Mouse (Mus musculus) liver, embryonic 12.5 days (tissue): ENCODE measurements around the gene Ffar3. TPM values are rescaled to one million over a fixed set of nuclear protein-coding genes. Genes with fewer than 3 reads are reported as not detected.

Source experiments
- ATAC-seq: fragments of 200-750 bp; cut with Nextera tagmentation; 2 replicates; pipeline ENCODE4 v1.8.0; 2017; ENCODE audit warnings: moderate number of reproducible peaks, mild to moderate bottlenecking, moderate library complexity
- H3K27ac ChIP-seq: fragments of 300-500 bp; sonication (generic); 2 replicates; pipeline ENCODE4 v1.5.1; 2016; ENCODE audit warnings: mild to moderate bottlenecking
- H3K27me3 ChIP-seq: fragments of 300-500 bp; sonication (generic); replicated peaks from 2 replicates; pipeline ENCODE4 v1.6.1; 2016; ENCODE audit warnings: mild to moderate bottlenecking, moderate library complexity
- H3K36me3 ChIP-seq: fragments of 300-500 bp; sonication (generic); 2 replicates; pipeline ENCODE4 v1.6.1; 2016; ENCODE audit warnings: mild to moderate bottlenecking, moderate library complexity
- H3K4me1 ChIP-seq: fragments of 300-500 bp; sonication (generic); 2 replicates; pipeline ENCODE4 v1.6.1; 2016
- H3K4me2 ChIP-seq: fragments of 300-500 bp; sonication (generic); 2 replicates; pipeline ENCODE4 v1.6.1; 2016; ENCODE audit warnings: mild to moderate bottlenecking, moderate library complexity
- H3K4me3 ChIP-seq: fragments of 300-500 bp; sonication (generic); 2 replicates; pipeline ENCODE4 v1.5.1; 2016; ENCODE audit warnings: mild to moderate bottlenecking, moderate library complexity
- H3K9ac ChIP-seq: fragments of 300-500 bp; sonication (generic); 2 replicates; pipeline ENCODE4 v1.6.1; 2016; ENCODE audit warnings: mild to moderate bottlenecking, moderate library complexity
- H3K9me3 ChIP-seq: fragments of 300-500 bp; sonication (generic); replicated peaks from 2 replicates; pipeline ENCODE4 v1.6.1; 2016; ENCODE audit warnings: mild to moderate bottlenecking, moderate library complexity
- WGBS: fragments of 180-500 bp; shearing (Covaris S2); methylation state at CpG from one replicate; pipeline ENCODE4 v1.1.7; 2016; ENCODE audit not compliant: insufficient replicate concordance; 5-methylcytosine and 5-hydroxymethylcytosine counted together
- polyA plus RNA-seq: library from polyadenylated mRNA; unstranded; fragments of >200 nt; fragmentation: Nextera tagmentation; extraction: Ambion mirVana; gene quantifications from 2 replicates; pipeline ENCODE4 v1.2.1, GENCODE M21; 2016

The Ffar3 gene
- polyA plus RNA-seq, 1 experiment from 2014 or later: not detected

DNA sequence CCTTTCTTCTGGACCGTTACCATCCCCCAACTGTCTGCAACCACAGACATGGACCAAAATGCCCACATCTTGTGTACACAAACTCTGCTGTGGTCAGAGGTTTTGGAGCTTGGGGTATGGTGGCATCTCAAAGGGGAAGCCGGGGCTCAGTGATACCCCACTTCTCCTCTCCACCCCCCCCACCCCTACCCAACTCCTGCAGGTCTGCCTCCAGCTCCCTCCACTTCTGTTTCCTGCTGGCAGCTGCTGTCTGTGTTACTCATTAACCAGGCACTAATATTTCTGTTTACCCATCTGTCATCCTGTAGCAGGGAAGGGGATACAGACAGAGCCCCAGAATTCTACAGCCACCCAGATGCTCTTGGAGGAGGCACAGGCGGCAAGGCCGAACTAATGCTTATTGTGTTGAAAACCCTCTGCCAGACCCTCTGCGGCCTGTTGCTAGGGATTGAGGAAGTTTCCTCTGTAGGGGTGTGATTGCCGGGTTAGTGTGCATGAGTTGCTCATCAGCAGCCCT is 43.6 kb downstream of the Ffar3 start:
- no peak overlapping the region for H3K4me2 ChIP-seq
- no peak overlapping the region for H3K9ac ChIP-seq
- no peaks in the 10 kb centered on the region for H3K27me3 ChIP-seq
- peak; percentile 64 for ATAC-seq
- 24% methylated on average over 6 of the region's 6 CpGs for WGBS
- peak overlapping the region; percentile 69 for H3K27ac ChIP-seq
- no peaks in the 10 kb centered on the region for H3K36me3 ChIP-seq
- peaks cover 17% of the 10 kb centered on the region for H3K4me1 ChIP-seq
- no peak overlapping the region for H3K4me3 ChIP-seq
- no peaks in the 10 kb centered on the region for H3K9me3 ChIP-seq

DNA sequence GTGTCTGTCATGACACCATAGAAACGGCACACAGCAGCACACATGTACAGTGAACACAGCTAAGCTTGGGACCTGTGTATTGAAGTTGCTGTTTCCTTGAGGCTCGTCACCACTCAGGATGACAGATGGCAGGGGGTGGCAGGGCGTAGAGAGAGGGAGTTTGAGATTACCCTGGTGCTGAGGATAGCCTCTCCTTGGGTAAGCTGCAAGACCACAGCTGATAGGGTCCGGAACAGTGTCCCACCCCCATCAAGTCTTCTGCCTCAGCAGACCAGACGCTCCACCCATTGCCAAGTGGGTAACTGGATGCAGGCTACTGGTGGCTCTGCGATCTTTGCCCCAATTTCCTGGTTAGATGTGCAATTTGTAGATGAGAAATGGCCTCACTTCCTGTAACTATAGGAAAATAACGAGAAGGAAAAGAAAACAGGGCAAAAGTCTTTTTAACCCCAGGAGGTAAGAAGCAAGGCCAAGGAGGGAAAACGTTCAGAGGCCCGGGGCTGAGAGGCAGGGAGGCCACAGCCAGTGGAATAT is 44.2 kb downstream of the Ffar3 start:
- Histone ChIP-seq H3K36me3 (no peaks in the 10 kb centered on the region), H3K27ac (peak overlapping the region; percentile 69), H3K4me1 (peaks cover 17% of the 10 kb centered on the region), H3K4me3 (no peak overlapping the region), H3K9me3 (no peaks in the 10 kb centered on the region), H3K27me3 (no peaks in the 10 kb centered on the region), H3K9ac (no peak overlapping the region), H3K4me2 (peak overlapping the region; percentile 8; the same call in 1 of the 2 replicates)
- WGBS: 12% methylated on average over 9 of the region's 9 CpGs
- peak; percentile 66 for ATAC-seq

DNA sequence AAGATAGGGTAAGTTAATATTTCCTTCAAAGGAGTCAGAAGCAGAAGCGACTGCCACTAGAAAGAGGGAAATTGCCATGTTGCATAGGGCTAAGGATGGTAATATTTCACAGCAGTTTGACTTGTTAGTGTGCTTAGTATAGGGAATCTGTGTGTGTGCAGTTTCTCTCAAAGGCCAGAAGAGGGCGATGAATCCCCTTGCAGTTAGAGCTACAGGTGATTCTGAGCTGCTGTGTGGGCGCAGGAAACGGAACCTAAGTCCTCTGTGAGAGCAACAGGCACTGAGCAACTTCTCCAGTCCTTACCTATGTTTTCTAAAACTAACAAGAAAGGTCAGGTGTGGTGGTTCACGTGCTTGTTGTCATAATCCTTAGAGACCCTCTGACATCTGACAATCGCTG is 45.7 kb downstream of the Ffar3 start:
- Histone ChIP-seq H3K4me1 (peaks cover 17% of the 10 kb centered on the region), H3K27me3 (no peaks in the 10 kb centered on the region), H3K27ac (no peak overlapping the region), H3K4me2 (no peak overlapping the region), H3K9me3 (no peaks in the 10 kb centered on the region), H3K4me3 (no peak overlapping the region), H3K9ac (no peak overlapping the region), H3K36me3 (no peaks in the 10 kb centered on the region)
- no peak for ATAC-seq
- 55% methylated on average over 6 of the region's 6 CpGs for WGBS

DNA sequence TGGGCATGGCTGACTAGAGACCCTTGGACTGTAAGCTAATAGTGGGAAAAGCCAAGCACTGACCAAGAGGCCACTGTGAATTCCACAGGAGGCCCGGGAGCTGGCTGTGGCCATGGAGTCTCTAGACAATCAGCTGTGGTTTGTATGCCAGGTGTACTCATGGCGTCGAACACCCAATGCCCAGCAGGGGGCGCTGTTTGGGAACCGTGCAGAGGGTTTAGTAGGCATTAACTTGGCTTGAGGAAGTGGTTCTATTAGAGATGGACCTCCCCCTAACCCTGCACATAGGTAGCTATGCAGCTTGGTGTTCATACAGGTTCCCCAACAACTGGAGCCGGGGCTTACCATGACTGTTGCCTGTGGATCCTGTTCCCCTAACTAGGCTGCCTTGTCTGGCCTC is 50.1 kb downstream of the Ffar3 start:
- ATAC-seq: peak; percentile 13; the same call in 1 of the 2 replicates

More for the DNA sequence above, 50.1 kb downstream of the Ffar3 start:
- no peaks in the 10 kb centered on the region for H3K27me3 ChIP-seq
- no peak overlapping the region for H3K9ac ChIP-seq
- H3K4me2 ChIP-seq: no peak overlapping the region
- H3K9me3 ChIP-seq: no peaks in the 10 kb centered on the region
- 32% methylated on average over 6 of the region's 6 CpGs for WGBS
- H3K27ac ChIP-seq: no peak overlapping the region
- H3K36me3 ChIP-seq: no peaks in the 10 kb centered on the region
- H3K4me3 ChIP-seq: no peak overlapping the region
- no peaks in the 10 kb centered on the region for H3K4me1 ChIP-seq

Other genes with a start within 250 kb of the Ffar3 start
- gene Upk1a, start 243.3 kb downstream of the Ffar3 start, polyA plus RNA-seq: 0.25 and 0.33 TPM in 2 replicates
- 691 and 732 TPM in 2 replicates for gene Cox6b1, start 230.0 kb downstream of the Ffar3 start, polyA plus RNA-seq
- 0.12 and 0.19 TPM in 2 replicates for gene Etv2, start 220.3 kb downstream of the Ffar3 start, polyA plus RNA-seq
- 83.1 and 83.5 TPM in 2 replicates for gene Rbm42, start 205.9 kb downstream of the Ffar3 start, polyA plus RNA-seq
- gene Haus5, start 191.2 kb downstream of the Ffar3 start, polyA plus RNA-seq: 47.8 and 50.4 TPM in 2 replicates
- not detected in 2 replicates for gene Pmis2, start 184.6 kb downstream of the Ffar3 start, polyA plus RNA-seq
- 0.65 and 1.0 TPM in 2 replicates for gene 2200002J24Rik, start 157.3 kb downstream of the Ffar3 start, polyA plus RNA-seq
- gene Atp4a, start 144.0 kb downstream of the Ffar3 start, polyA plus RNA-seq: 1.8 and 1.9 TPM in 2 replicates
- 125 and 126 TPM in 2 replicates for gene Tmem147, start 126.6 kb downstream of the Ffar3 start, polyA plus RNA-seq
- not detected in 2 replicates for gene Gapdhs, start 112.5 kb downstream of the Ffar3 start, polyA plus RNA-seq
- gene Sbsn, start 104.7 kb downstream of the Ffar3 start, polyA plus RNA-seq: 0.19 and 0.41 TPM in 2 replicates
- not detected in 2 replicates for gene Dmkn, start 92.4 kb downstream of the Ffar3 start, polyA plus RNA-seq
- not detected in 2 replicates for gene Krtdap, start 68.3 kb downstream of the Ffar3 start, polyA plus RNA-seq
- 0.21 and 0.53 TPM in 2 replicates for gene Ffar2, start 32.4 kb downstream of the Ffar3 start, polyA plus RNA-seq
- gene Ffar1, start 5.4 kb upstream of the Ffar3 start, polyA plus RNA-seq: not detected in 2 replicates
- gene Cd22, start 24.2 kb upstream of the Ffar3 start, polyA plus RNA-seq: 0.21 and 0.38 TPM in 2 replicates
- gene Mag, start 58.7 kb upstream of the Ffar3 start, polyA plus RNA-seq: 0.13 and 0.20 TPM in 2 replicates
- gene Hamp2, start 68.5 kb upstream of the Ffar3 start, polyA plus RNA-seq: not detected in 2 replicates
- 0.38 TPM in 1 of 2 replicates, not detected in the other for gene Hamp, start 87.9 kb upstream of the Ffar3 start, polyA plus RNA-seq
- gene Usf2, start 100.6 kb upstream of the Ffar3 start, polyA plus RNA-seq: 13.9 and 18.1 TPM in 2 replicates
- 27.3 and 28.2 TPM in 2 replicates for gene Lsr, start 117.3 kb upstream of the Ffar3 start, polyA plus RNA-seq
- gene Fam187b, start 117.6 kb upstream of the Ffar3 start, polyA plus RNA-seq: 1.9 and 2.8 TPM in 2 replicates
- 19.0 and 22.3 TPM in 2 replicates for gene Fxyd5, start 186.3 kb upstream of the Ffar3 start, polyA plus RNA-seq
- gene Fxyd7, start 195.3 kb upstream of the Ffar3 start, polyA plus RNA-seq: 0.45 and 0.55 TPM in 2 replicates
- gene Fxyd1, start 201.0 kb upstream of the Ffar3 start, polyA plus RNA-seq: 28.2 and 28.3 TPM in 2 replicates
- gene Lgi4, start 203.2 kb upstream of the Ffar3 start, polyA plus RNA-seq: 0.06 and 0.19 TPM in 2 replicates
- gene Fxyd3, start 220.5 kb upstream of the Ffar3 start, polyA plus RNA-seq: 0.67 and 0.86 TPM in 2 replicates